Mouse (Mus musculus) stomach, postnatal 0 days (tissue): Measurements from ENCODE around the gene Thap4. TPM values are rescaled to one million over a fixed set of nuclear protein-coding genes. Genes with fewer than 3 reads are reported as not detected.

Experiments
- ATAC-seq: fragments of 200-750 bp; cut with Nextera tagmentation; 2 replicates; pipeline ENCODE4 v1.8.0; 2017; ENCODE audit not compliant: low FRiP score, low TSS enrichment
- DNase-seq: peaks from one replicate; pipeline ENCODE4 v3.0.0-alpha.2; 2016; ENCODE audit warnings: low spot score
- H3K27ac ChIP-seq: fragments of 300-500 bp; sonication (generic); replicated peaks from 2 replicates; pipeline ENCODE4 v1.5.1; 2014; ENCODE audit warnings: mild to moderate bottlenecking, control low read depth
- H3K27me3 ChIP-seq: fragments of 300-500 bp; sonication (generic); 2 replicates; pipeline ENCODE4 v1.6.1; 2014; ENCODE audit warnings: low read length; ENCODE audit not compliant: control insufficient read depth, insufficient read depth
- H3K36me3 ChIP-seq: fragments of 300-500 bp; sonication (generic); 2 replicates; pipeline ENCODE4 v1.6.1; 2014; ENCODE audit warnings: low read length, mixed read lengths; ENCODE audit not compliant: control insufficient read depth, insufficient read depth
- H3K4me1 ChIP-seq: fragments of 300-500 bp; sonication (generic); replicated peaks from 2 replicates; pipeline ENCODE4 v1.6.1; 2014; ENCODE audit warnings: antibody characterized with exemption; ENCODE audit not compliant: control insufficient read depth, insufficient read depth
- H3K4me2 ChIP-seq: fragments of 300-500 bp; sonication (generic); replicated peaks from 2 replicates; pipeline ENCODE4 v1.6.1; 2014; ENCODE audit warnings: low read depth, mild to moderate bottlenecking, control low read depth, moderate library complexity
- H3K4me3 ChIP-seq: fragments of 300-500 bp; sonication (generic); 2 replicates; pipeline ENCODE4 v1.5.1; 2014; ENCODE audit warnings: low read depth, low read length, control low read depth
- H3K9ac ChIP-seq: fragments of 300-500 bp; sonication (generic); 2 replicates; pipeline ENCODE4 v1.6.1; 2014; ENCODE audit warnings: mild to moderate bottlenecking, low read length, control low read depth, mixed read lengths
- H3K9me3 ChIP-seq: fragments of 300-500 bp; sonication (generic); 2 replicates; pipeline ENCODE4 v1.6.1; 2016; ENCODE audit warnings: low read length; ENCODE audit not compliant: control insufficient read depth
- CTCF ChIP-seq: IDR thresholded peaks from 2 replicates; pipeline ENCODE4 v1.5.1; 2016; ENCODE audit warnings: antibody characterized with exemption, low read depth, mild to moderate bottlenecking, moderate library complexity
- EP300 ChIP-seq: optimal IDR thresholded peaks from 2 replicates; pipeline ENCODE3; 2016; ENCODE audit warnings: antibody characterized with exemption
- WGBS: fragments of 180-500 bp; shearing (Covaris S2); extraction: QIAGEN DNeasy Blood & Tissue Kit; methylation state at CpG from one replicate; pipeline ENCODE4 v1.1.7; 2014; 5-methylcytosine and 5-hydroxymethylcytosine counted together
- polyA plus RNA-seq: library from polyadenylated mRNA; unstranded; fragments of >200 nt; fragmentation: Nextera tagmentation; extraction: Ambion mirVana; gene quantifications from 2 replicates; pipeline ENCODE4 v1.2.1, GENCODE M21; 2015

The Thap4 gene
- polyA plus RNA-seq, 1 experiment from 2014 or later, result 47.8 TPM

GRCm38 (mm10) chr1:93657025-93657360, 97.7 kb downstream of the Thap4 start:
- ATAC-seq (0 out of 2 replicates have a peak, but pooled peaks have one; percentile 46), DNase-seq (no peak)
- no peak overlapping the region for H3K4me3 ChIP-seq
- no peak for TF ChIP-seq EP300
- TF ChIP-seq CTCF, result no peak
- no peaks in the 10 kb centered on the region for H3K27me3 ChIP-seq
- no peak overlapping the region for H3K9ac ChIP-seq
- no peak overlapping the region for H3K4me2 ChIP-seq
- no peaks in the 10 kb centered on the region for H3K4me1 ChIP-seq
- H3K27ac ChIP-seq, result no peak overlapping the region
- H3K36me3 ChIP-seq, result no peaks in the 10 kb centered on the region
- WGBS, result 52% methylated on average over 5 of the region's 5 CpGs
- no peaks in the 10 kb centered on the region for H3K9me3 ChIP-seq

- no peak overlapping the region for H3K4me2 ChIP-seq
- H3K27me3 ChIP-seq, result no peaks in the 10 kb centered on the region
- H3K9ac ChIP-seq, result no peak overlapping the region
- no peak overlapping the region for H3K27ac ChIP-seq
- no peak for TF ChIP-seq CTCF
- no peak for TF ChIP-seq EP300
- H3K4me3 ChIP-seq, result no peak overlapping the region
- no peaks in the 10 kb centered on the region for H3K36me3 ChIP-seq
- ATAC-seq (peak; percentile 59; the same call in 1 of the 2 replicates), DNase-seq (no peak)
- H3K9me3 ChIP-seq, result no peaks in the 10 kb centered on the region
- WGBS, result 63% methylated on average over 7 of the region's 7 CpGs
- H3K4me1 ChIP-seq, result no peaks in the 10 kb centered on the region
Measured at GRCm38 (mm10) chr1:93656325-93657024, 98.2 kb downstream of the Thap4 start.

- peak; percentile 86 for ATAC-seq
- Histone ChIP-seq H3K9ac (no peak overlapping the region), H3K4me2 (no peak overlapping the region), H3K4me1 (no peaks in the 10 kb centered on the region), H3K27me3 (no peaks in the 10 kb centered on the region), H3K27ac (peak overlapping the region; percentile 5; the same call in 1 of the 2 replicates), H3K36me3 (no peaks in the 10 kb centered on the region), H3K9me3 (no peaks in the 10 kb centered on the region), H3K4me3 (no peak overlapping the region)
- DNase-seq, result peak; percentile 57
- WGBS, result 62% methylated on average over 2 of the region's 2 CpGs
- TF ChIP-seq CTCF (no peak), EP300 (no peak)
Measured at GRCm38 (mm10) chr1:93654798-93655197, 99.9 kb downstream of the Thap4 start.

GRCm38 (mm10) chr1:93654275-93654674, 100.4 kb downstream of the Thap4 start:
- Histone ChIP-seq H3K36me3 (no peaks in the 10 kb centered on the region), H3K27ac (peak overlapping the region; percentile 5; the same call in 1 of the 2 replicates), H3K4me2 (no peak overlapping the region), H3K4me3 (no peak overlapping the region), H3K27me3 (no peaks in the 10 kb centered on the region), H3K9ac (no peak overlapping the region), H3K4me1 (no peaks in the 10 kb centered on the region), H3K9me3 (no peaks in the 10 kb centered on the region)
- 43% methylated on average over 2 of the region's 2 CpGs for WGBS
- ATAC-seq (peak; percentile 62), DNase-seq (no peak)
- TF ChIP-seq CTCF, result no peak
- TF ChIP-seq EP300, result no peak

Other genes starting within 250 kb of the Thap4 start
- 2.9 and 3.0 TPM in 2 replicates for gene Farp2, start 242.8 kb downstream of the Thap4 start, polyA plus RNA-seq
- 107 and 115 TPM in 2 replicates for gene Stk25, start 96.2 kb downstream of the Thap4 start, polyA plus RNA-seq
- gene Bok, start 69.2 kb downstream of the Thap4 start, polyA plus RNA-seq, result 66.9 and 69.9 TPM in 2 replicates
- 61.7 and 63.0 TPM in 2 replicates for gene Atg4b, start 3.4 kb downstream of the Thap4 start, polyA plus RNA-seq
- gene Dtymk, start 47.1 kb upstream of the Thap4 start, polyA plus RNA-seq, result 108 and 110 TPM in 2 replicates
- gene Ing5, start 49.1 kb upstream of the Thap4 start, polyA plus RNA-seq, result 9.3 and 10.4 TPM in 2 replicates
- 7.5 and 8.6 TPM in 2 replicates for gene D2hgdh, start 70.0 kb upstream of the Thap4 start, polyA plus RNA-seq
- gene Gal3st2, start 106.4 kb upstream of the Thap4 start, polyA plus RNA-seq, result 0.07 and 0.08 TPM in 2 replicates
- gene Gal3st2b, start 163.4 kb upstream of the Thap4 start, polyA plus RNA-seq, result 0.07 and 0.10 TPM in 2 replicates
- gene Gal3st2c, start 235.6 kb upstream of the Thap4 start, polyA plus RNA-seq, result 0.01 TPM in 1 of 2 replicates, not detected in the other